Mouse (Mus musculus): ENCODE results near the gene 1700092M07Rik.

The 1700092M07Rik gene

GRCm38 (mm10) chr19:8742176-8742575, 1.7 kb downstream of the 1700092M07Rik start:
- DNase-seq (ENCODE audit: low spot score in 2 of 2) = no peak

GRCm38 (mm10) chr19:8745382-8745781, 4.9 kb downstream of the 1700092M07Rik start:
- no peak for DNase-seq (ENCODE audit: low spot score in 2 of 2)

GRCm38 (mm10) chr19:8747368-8747767, 6.8 kb downstream of the 1700092M07Rik start:
- no peak for DNase-seq (ENCODE audit: low spot score in 2 of 2)

- no peak for DNase-seq (ENCODE audit: low spot score in 2 of 2)
Observed at GRCm38 (mm10) chr19:8755652-8756051, 15.1 kb downstream of the 1700092M07Rik start.

- DNase-seq (ENCODE audit: low spot score in 2 of 2) = peak; percentile 89 to 92
Observed at GRCm38 (mm10) chr19:8756635-8757387, 16.3 kb downstream of the 1700092M07Rik start, which contains the start of gene Nxf1. TSS of gene Nxf1 (plus strand) at chr19:8757073.

- DNase-seq (ENCODE audit: low spot score in 2 of 2) = no peak
Observed at GRCm38 (mm10) chr19:8757471-8757998, 17.0 kb downstream of the 1700092M07Rik start.

GRCm38 (mm10) chr19:8758899-8759298, 18.4 kb downstream of the 1700092M07Rik start:
- no peak for DNase-seq (ENCODE audit: low spot score in 2 of 2)

- DNase-seq (ENCODE audit: low spot score in 2 of 2) = no peak
Observed at GRCm38 (mm10) chr19:8760757-8761156, 20.2 kb downstream of the 1700092M07Rik start.

GRCm38 (mm10) chr19:8763276-8763675, 22.8 kb downstream of the 1700092M07Rik start:
- no peak for DNase-seq (ENCODE audit: low spot score in 2 of 2)

GRCm38 (mm10) chr19:8765562-8765961, 25.0 kb downstream of the 1700092M07Rik start:
- no peak for DNase-seq (ENCODE audit: low spot score in 2 of 2)

- DNase-seq (ENCODE audit: low spot score in 2 of 2) = peak; percentile 69 to 79
Observed at GRCm38 (mm10) chr19:8770567-8771270, 30.2 kb downstream of the 1700092M07Rik start, which contains the start of gene Tmem223. TSS of gene Tmem223 (plus strand) at chr19:8770996.

GRCm38 (mm10) chr19:8772996-8773395, 32.5 kb downstream of the 1700092M07Rik start:
- no peak for DNase-seq (ENCODE audit: low spot score in 2 of 2)

- DNase-seq (ENCODE audit: low spot score in 2 of 2) = no peak
Observed at GRCm38 (mm10) chr19:8773409-8773808, 32.9 kb downstream of the 1700092M07Rik start.

GRCm38 (mm10) chr19:8774086-8774835, 33.7 kb downstream of the 1700092M07Rik start, which contains the start of gene Tmem179b:
TSS of gene Tmem179b (minus strand) at chr19:8774467.
- DNase-seq (ENCODE audit: low spot score in 2 of 2) = peak; percentile 95 to 97

GRCm38 (mm10) chr19:8774951-8775421, 34.5 kb downstream of the 1700092M07Rik start:
- peak in 1 of 2 experiments; percentile 23 for DNase-seq (ENCODE audit: low spot score in 2 of 2)

- peak; percentile 84 to 90 for DNase-seq (ENCODE audit: low spot score in 2 of 2)
Observed at GRCm38 (mm10) chr19:8786008-8786781, 45.7 kb downstream of the 1700092M07Rik start, which contains the start of gene Taf6l. TSS of gene Taf6l (minus strand) at chr19:8786417.

GRCm38 (mm10) chr19:8788521-8788920, 48.0 kb downstream of the 1700092M07Rik start:
- DNase-seq (ENCODE audit: low spot score in 2 of 2) = no peak

- DNase-seq (ENCODE audit: low spot score in 2 of 2) = no peak
Observed at GRCm38 (mm10) chr19:8789171-8789570, 48.7 kb downstream of the 1700092M07Rik start.

- no peak for DNase-seq (ENCODE audit: low spot score in 2 of 2)
Observed at GRCm38 (mm10) chr19:8790171-8790570, 49.7 kb downstream of the 1700092M07Rik start.
